Mouse (Mus musculus) small intestine, adult 2 months (tissue): ENCODE results near the gene Sox1.

ENCODE experiments used
- CTCF ChIP-seq: fragments of 200-500 bp; IDR thresholded peaks from 2 replicates; pipeline ENCODE4 v1.5.1; 2012; ENCODE audit warnings: low read depth, mild to moderate bottlenecking, control low read depth, inconsistent platforms, low read length, moderate library complexity, mixed read lengths; ENCODE audit not compliant: insufficient replicate concordance, insufficient read length; ENCODE audit errors: extremely low read depth
- POLR2A ChIP-seq: fragments of 200-500 bp; IDR thresholded peaks from 2 replicates; pipeline ENCODE4 v1.6.1; 2012; ENCODE audit warnings: low read depth, mild to moderate bottlenecking, control low read depth, inconsistent platforms, low read length, moderate library complexity

GRCm38 (mm10) chr8:12402709-12403108 is 7.6 kb downstream of the Sox1 start:
- TF ChIP-seq CTCF (no peak), POLR2A (no peak)
